Mouse (Mus musculus) forebrain, embryonic 12.5 days (tissue): ENCODE measurements around the gene Tns3. TPM values are rescaled to one million over a fixed set of nuclear protein-coding genes. Genes with fewer than 3 reads are reported as not detected.

Source experiments
- ATAC-seq: fragments of 200-750 bp; cut with Nextera tagmentation; 2 replicates; pipeline ENCODE4 v1.8.0; 2017; ENCODE audit warnings: moderate TSS enrichment; ENCODE audit not compliant: low FRiP score
- H3K27ac ChIP-seq: fragments of 300-500 bp; sonication (generic); 2 replicates; pipeline ENCODE4 v1.5.1; 2016; ENCODE audit warnings: mild to moderate bottlenecking
- H3K27me3 ChIP-seq: fragments of 300-500 bp; sonication (generic); 2 replicates; pipeline ENCODE4 v1.6.1; 2016; ENCODE audit warnings: mild to moderate bottlenecking
- H3K36me3 ChIP-seq: fragments of 300-500 bp; sonication (generic); replicated peaks from 2 replicates; pipeline ENCODE4 v1.6.1; 2016; ENCODE audit warnings: mild to moderate bottlenecking
- H3K4me1 ChIP-seq: fragments of 300-500 bp; sonication (generic); 2 replicates; pipeline ENCODE4 v1.6.1; 2016
- H3K4me2 ChIP-seq: fragments of 300-500 bp; sonication (generic); 2 replicates; pipeline ENCODE4 v1.6.1; 2016; ENCODE audit warnings: mild to moderate bottlenecking, moderate library complexity
- H3K4me3 ChIP-seq: fragments of 300-500 bp; sonication (generic); replicated peaks from 2 replicates; pipeline ENCODE4 v1.5.1; 2016; ENCODE audit warnings: mild to moderate bottlenecking
- H3K9ac ChIP-seq: fragments of 300-500 bp; sonication (generic); 2 replicates; pipeline ENCODE4 v1.6.1; 2016; ENCODE audit warnings: mild to moderate bottlenecking
- H3K9me3 ChIP-seq: fragments of 300-500 bp; sonication (generic); 2 replicates; pipeline ENCODE4 v1.6.1; 2016
- WGBS: fragments of 180-500 bp; shearing (Covaris S2); methylation state at CpG from one replicate; pipeline ENCODE4 v1.1.7; 2016; 5-methylcytosine and 5-hydroxymethylcytosine counted together
- polyA plus RNA-seq: library from polyadenylated mRNA; unstranded; fragments of >200 nt; fragmentation: Nextera tagmentation; extraction: Ambion mirVana; gene quantifications from 2 replicates; pipeline ENCODE4 v1.2.1, GENCODE M21; 2016

Tns3 gene
- polyA plus RNA-seq, 1 experiment from 2014 or later: 11.4 TPM

DNA sequence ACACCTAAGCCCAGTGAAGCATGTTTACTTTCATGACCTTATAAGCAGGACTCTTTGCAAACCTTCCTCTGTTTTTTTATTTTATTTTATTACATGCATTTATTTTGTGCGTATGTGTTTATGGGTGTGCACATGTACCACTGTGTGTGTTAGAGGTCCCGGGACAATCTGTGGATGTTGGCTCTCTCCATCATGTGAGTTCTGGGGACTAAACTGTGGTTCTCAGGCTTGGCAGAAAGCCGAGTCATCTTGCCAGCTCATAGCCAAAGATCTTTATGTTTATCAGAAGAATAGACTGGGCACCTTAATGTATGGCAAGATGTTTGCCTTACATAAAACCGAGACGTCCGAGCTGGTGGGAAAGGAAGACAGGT lies 27.8 kb upstream of the Tns3 start:
- WGBS: 46% methylated on average over 6 of the region's 6 CpGs
- Histone ChIP-seq H3K4me2 (no peak overlapping the region), H3K4me3 (no peak overlapping the region), H3K4me1 (peaks cover 23% of the 10 kb centered on the region), H3K9me3 (no peaks in the 10 kb centered on the region), H3K27me3 (peaks cover 14% of the 10 kb centered on the region; the same call in 1 of the 2 replicates), H3K9ac (no peak overlapping the region), H3K36me3 (no peaks in the 10 kb centered on the region), H3K27ac (peak overlapping the region; percentile 82)
- peak; percentile 28; the same call in 1 of the 2 replicates for ATAC-seq

DNA sequence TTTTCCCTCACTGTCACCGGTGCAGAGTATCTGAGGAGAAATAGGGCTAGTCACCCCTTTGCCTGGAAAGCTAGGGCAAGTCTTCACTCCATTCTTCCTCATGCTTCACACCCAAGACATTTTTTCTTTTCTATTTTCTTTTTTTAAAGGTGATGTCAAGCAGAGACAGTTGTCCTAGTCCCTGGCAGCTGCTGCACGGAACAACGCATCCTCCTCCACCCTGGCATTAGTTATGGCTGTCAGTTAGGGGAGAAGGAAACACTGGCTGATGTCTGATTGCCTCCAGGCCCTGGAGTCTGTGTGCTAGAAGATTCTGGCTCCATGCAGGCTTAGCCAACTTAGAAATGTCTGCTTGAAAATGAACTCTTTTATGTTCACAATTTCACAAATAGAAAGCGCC lies 27.3 kb upstream of the Tns3 start:
- no peaks in the 10 kb centered on the region for H3K9me3 ChIP-seq
- WGBS: 82% methylated on average over 4 of the region's 4 CpGs
- H3K27ac ChIP-seq: no peak overlapping the region
- peaks cover 23% of the 10 kb centered on the region for H3K4me1 ChIP-seq
- H3K9ac ChIP-seq: no peak overlapping the region
- ATAC-seq: no peak
- no peak overlapping the region for H3K4me3 ChIP-seq
- no peak overlapping the region for H3K4me2 ChIP-seq
- H3K27me3 ChIP-seq: peaks cover 14% of the 10 kb centered on the region; the same call in 1 of the 2 replicates
- H3K36me3 ChIP-seq: no peaks in the 10 kb centered on the region

DNA sequence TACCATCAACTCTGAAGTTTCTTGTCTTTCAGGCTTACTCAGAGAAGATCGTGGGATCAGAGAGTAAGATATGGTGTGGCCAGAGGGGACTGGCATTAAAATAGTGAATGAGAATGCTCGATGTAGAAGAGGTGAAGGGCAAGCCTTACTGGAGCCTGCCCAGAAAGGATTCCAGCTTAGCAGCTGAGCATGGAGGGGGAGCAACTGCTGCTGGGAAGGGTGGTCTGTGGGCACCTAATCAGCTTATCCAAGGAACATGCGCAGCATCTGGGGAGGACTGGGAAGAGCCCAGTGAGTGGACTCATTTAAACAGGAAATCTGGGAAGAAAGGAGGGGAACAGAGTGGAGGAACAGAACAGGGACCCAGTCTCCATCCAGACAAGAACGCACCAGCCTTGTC lies 26.3 kb upstream of the Tns3 start:
- WGBS: 68% methylated on average over 4 of the region's 4 CpGs
- no peak overlapping the region for H3K27ac ChIP-seq
- peaks cover 23% of the 10 kb centered on the region for H3K4me1 ChIP-seq
- no peak overlapping the region for H3K9ac ChIP-seq
- H3K4me3 ChIP-seq: no peak overlapping the region
- H3K4me2 ChIP-seq: no peak overlapping the region
- H3K27me3 ChIP-seq: peaks cover 14% of the 10 kb centered on the region; the same call in 1 of the 2 replicates
- no peak for ATAC-seq
- H3K9me3 ChIP-seq: no peaks in the 10 kb centered on the region
- no peaks in the 10 kb centered on the region for H3K36me3 ChIP-seq

DNA sequence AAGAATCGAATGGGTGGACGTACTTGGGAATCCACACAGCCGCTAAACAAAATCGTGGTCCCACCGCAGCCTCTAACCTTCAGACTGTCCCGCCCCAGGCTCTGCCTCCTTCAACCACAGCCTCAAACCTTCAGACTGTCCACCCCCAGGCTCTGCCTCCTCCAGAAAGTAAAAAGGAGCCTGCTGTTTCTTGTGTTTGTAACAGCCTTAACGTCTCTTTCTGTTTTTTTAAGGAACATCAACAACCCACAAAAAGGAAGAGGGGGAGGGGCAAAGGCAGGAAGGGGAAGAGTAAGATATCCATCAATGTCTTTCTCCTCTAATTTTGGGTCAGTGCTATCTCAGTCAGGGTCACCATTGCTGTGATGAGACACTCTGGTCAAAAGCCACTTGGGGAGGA lies 25.2 kb upstream of the Tns3 start:
- no peak overlapping the region for H3K27ac ChIP-seq
- H3K36me3 ChIP-seq: no peaks in the 10 kb centered on the region
- no peak overlapping the region for H3K4me3 ChIP-seq
- H3K4me1 ChIP-seq: peaks cover 23% of the 10 kb centered on the region
- 89% methylated on average over 7 of the region's 7 CpGs for WGBS
- H3K4me2 ChIP-seq: no peak overlapping the region
- ATAC-seq: no peak
- no peaks in the 10 kb centered on the region for H3K9me3 ChIP-seq
- H3K9ac ChIP-seq: no peak overlapping the region
- peaks cover 14% of the 10 kb centered on the region; the same call in 1 of the 2 replicates for H3K27me3 ChIP-seq

DNA sequence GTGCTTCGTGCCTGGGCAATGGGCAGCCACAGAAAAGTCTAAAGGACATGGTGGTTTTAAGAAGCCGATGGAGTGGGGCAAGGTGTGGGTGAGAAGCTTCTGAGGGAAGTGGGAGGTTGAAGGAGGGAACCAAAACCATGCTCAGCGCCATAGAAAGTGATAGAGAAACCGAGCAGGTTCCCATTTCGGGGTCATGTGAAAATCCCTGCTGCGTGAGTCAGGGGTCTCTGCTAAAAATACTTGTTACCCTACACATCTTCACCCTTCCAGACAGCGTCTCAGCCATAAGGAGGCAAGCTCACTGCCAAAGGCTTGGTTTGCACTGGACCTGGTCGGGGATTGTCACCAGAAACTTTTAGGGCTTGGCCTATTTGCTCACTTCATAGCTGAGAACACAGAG lies 24.6 kb upstream of the Tns3 start:
- peaks cover 14% of the 10 kb centered on the region; the same call in 1 of the 2 replicates for H3K27me3 ChIP-seq
- H3K4me2 ChIP-seq: no peak overlapping the region
- H3K27ac ChIP-seq: no peak overlapping the region
- ATAC-seq: no peak
- H3K9me3 ChIP-seq: no peaks in the 10 kb centered on the region
- H3K4me3 ChIP-seq: no peak overlapping the region
- H3K4me1 ChIP-seq: peaks cover 23% of the 10 kb centered on the region
- WGBS: 96% methylated on average over 8 of the region's 8 CpGs
- no peaks in the 10 kb centered on the region for H3K36me3 ChIP-seq
- no peak overlapping the region for H3K9ac ChIP-seq

DNA sequence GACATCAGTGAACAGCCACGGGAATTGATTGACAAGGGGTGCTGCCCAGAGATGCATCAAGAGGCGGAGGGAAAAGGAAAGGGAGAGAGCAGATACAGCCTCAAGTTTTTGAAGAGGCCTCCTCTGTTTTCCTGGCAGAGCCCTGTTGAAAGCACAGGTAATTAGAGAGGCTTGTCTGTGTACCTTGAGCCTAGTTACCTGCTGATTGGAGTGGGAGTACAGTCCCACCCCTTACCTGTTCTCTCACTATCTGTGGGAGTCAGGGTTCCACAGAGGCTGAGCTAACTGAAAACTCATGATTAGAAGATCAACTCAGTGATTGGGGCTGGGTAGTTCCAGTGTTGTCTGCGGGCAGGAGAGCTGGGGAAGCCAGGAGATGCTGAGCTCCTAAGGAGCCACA lies 22.2 kb upstream of the Tns3 start:
- H3K27ac ChIP-seq: no peak overlapping the region
- no peaks in the 10 kb centered on the region for H3K9me3 ChIP-seq
- no peak overlapping the region for H3K4me3 ChIP-seq
- ATAC-seq: no peak
- no peak overlapping the region for H3K4me2 ChIP-seq
- peaks cover 10% of the 10 kb centered on the region; the same call in 1 of the 2 replicates for H3K27me3 ChIP-seq
- no peaks in the 10 kb centered on the region for H3K36me3 ChIP-seq
- 93% methylated on average over 3 of the region's 3 CpGs for WGBS
- peaks cover 2% of the 10 kb centered on the region for H3K4me1 ChIP-seq
- H3K9ac ChIP-seq: no peak overlapping the region

DNA sequence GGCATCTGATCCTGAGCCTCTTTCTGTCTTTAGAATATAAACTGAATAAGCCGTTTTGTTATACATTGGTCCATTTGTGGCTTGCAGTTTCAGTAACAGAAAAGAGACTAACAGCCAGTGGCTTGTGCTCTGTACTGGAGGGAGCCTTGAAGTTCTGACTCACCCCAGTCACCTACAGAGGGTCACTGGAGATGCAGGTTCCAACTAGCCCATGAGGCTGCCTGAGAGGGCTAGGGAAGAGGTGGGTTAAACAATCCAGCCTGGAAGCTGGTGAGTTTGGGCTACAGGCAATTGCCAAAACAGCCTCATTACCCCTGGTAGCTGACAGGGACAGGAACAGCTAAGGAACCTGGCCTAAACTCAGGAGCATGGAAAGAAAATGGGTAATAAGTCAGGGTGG lies 21.7 kb upstream of the Tns3 start:
- Histone ChIP-seq H3K4me1 (peaks cover 7% of the 10 kb centered on the region; the same call in 1 of the 2 replicates), H3K4me3 (no peak overlapping the region), H3K27ac (no peak overlapping the region), H3K27me3 (0 out of 2 replicates have a peak, but pooled peaks cover 7% of the 10 kb centered on the region), H3K9me3 (no peaks in the 10 kb centered on the region), H3K9ac (no peak overlapping the region), H3K4me2 (no peak overlapping the region), H3K36me3 (no peaks in the 10 kb centered on the region)
- WGBS: 79% methylated on average over 1 of the region's 1 CpGs
- no peak for ATAC-seq

DNA sequence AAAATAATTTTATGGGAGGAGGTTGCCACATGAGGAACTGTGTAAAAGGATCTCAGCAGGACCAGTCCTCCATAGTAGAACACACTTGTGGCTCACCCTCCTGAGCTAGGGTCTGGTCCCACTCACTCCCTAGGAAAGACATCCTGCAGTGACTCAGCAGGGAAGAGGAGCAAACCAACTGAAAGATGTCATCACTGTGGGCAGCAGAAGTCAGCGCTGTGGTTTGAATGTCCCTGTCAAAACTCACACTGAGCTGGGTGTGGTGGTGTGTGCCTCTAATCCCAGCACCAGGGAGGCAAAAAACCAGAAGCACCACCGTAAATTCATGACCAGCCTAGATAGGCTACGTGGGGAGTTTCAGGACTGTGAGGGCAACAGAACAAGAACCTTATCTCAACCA lies 20.9 kb upstream of the Tns3 start:
- Histone ChIP-seq H3K9ac (no peak overlapping the region), H3K27me3 (0 out of 2 replicates have a peak, but pooled peaks cover 2% of the 10 kb centered on the region), H3K4me3 (no peak overlapping the region), H3K4me2 (no peak overlapping the region), H3K36me3 (no peaks in the 10 kb centered on the region), H3K27ac (no peak overlapping the region), H3K9me3 (no peaks in the 10 kb centered on the region), H3K4me1 (peaks cover 10% of the 10 kb centered on the region; the same call in 1 of the 2 replicates)
- 69% methylated on average over 3 of the region's 3 CpGs for WGBS
- ATAC-seq: no peak

DNA sequence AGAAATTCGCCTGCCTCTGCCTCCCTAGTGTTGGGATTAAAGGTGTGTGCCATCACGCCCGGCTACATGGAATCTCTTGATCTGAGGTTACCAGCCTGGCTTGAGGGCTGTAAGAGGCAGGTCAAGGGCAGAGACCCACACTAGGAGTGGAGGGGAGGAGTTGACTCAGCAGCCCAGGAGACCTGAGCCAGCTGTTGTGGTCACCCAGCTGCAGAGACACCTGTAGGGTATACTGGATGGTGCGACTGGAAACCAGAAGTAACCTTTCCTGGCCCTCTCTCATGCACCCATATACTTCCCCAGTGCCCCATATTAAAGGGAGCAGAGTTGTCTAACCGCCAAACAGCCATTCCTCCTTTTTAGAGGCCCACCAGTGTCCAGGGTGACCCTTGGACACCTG lies 19.9 kb upstream of the Tns3 start:
- no peak for ATAC-seq

DNA sequence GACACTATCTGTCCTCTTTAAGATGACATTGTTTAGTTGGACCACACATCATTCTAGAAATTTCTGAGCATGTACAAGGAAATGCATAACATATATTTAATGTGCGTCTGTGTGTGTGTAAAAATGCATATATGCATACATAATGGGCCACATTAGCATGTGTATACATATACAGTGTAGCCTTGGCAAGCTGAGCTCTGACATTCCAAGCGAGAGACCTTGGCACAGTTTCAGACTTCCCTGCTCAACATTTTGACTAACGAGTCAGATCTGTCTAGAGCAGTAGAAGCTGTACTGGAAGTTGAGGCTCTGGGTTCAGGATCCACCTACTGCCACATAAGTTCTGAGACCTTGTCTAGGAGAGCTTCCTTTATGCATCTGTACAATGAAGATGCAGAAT lies 17.0 kb upstream of the Tns3 start:
- H3K4me1 ChIP-seq: peaks cover 10% of the 10 kb centered on the region; the same call in 1 of the 2 replicates
- H3K27ac ChIP-seq: no peak overlapping the region; the same call in 1 of the 2 replicates
- WGBS: 56% methylated on average over 3 of the region's 3 CpGs
- no peaks in the 10 kb centered on the region for H3K36me3 ChIP-seq
- no peak overlapping the region for H3K4me2 ChIP-seq
- H3K27me3 ChIP-seq: no peaks in the 10 kb centered on the region
- no peak overlapping the region for H3K9ac ChIP-seq
- no peak overlapping the region for H3K4me3 ChIP-seq
- H3K9me3 ChIP-seq: no peaks in the 10 kb centered on the region
- ATAC-seq: 0 out of 2 replicates have a peak, but pooled peaks have one; percentile 24

More for the DNA sequence above, 19.9 kb upstream of the Tns3 start:
- no peaks in the 10 kb centered on the region for H3K9me3 ChIP-seq
- H3K27me3 ChIP-seq: 0 out of 2 replicates have a peak, but pooled peaks cover 2% of the 10 kb centered on the region
- no peak overlapping the region for H3K27ac ChIP-seq
- no peaks in the 10 kb centered on the region for H3K36me3 ChIP-seq
- no peak overlapping the region for H3K4me2 ChIP-seq
- no peak overlapping the region for H3K4me3 ChIP-seq
- H3K4me1 ChIP-seq: peaks cover 10% of the 10 kb centered on the region; the same call in 1 of the 2 replicates
- H3K9ac ChIP-seq: no peak overlapping the region
- 92% methylated on average over 5 of the region's 5 CpGs for WGBS

DNA sequence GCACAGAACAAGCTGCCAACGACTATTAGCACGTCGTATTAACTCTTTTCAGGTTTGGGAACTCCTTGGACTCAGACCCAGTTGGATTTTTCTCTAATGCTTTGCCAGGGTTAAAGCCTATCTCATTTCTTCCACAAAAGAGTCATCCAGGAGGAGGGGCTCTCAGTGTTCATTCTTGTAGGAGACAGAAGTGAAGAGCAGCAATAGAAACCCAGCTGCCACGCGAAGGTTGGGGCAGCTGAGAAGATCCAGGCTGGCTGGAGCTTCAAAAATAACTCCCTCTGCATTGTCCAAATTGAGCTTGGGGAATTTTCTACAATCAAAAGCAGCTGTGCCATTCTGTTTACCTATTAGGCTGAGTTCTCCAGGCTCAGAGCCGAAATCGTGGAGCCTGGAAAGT lies 16.3 kb upstream of the Tns3 start:
- H3K4me3 ChIP-seq: no peak overlapping the region
- H3K27me3 ChIP-seq: no peaks in the 10 kb centered on the region
- peaks cover 10% of the 10 kb centered on the region; the same call in 1 of the 2 replicates for H3K4me1 ChIP-seq
- no peaks in the 10 kb centered on the region for H3K9me3 ChIP-seq
- no peak overlapping the region for H3K9ac ChIP-seq
- 39% methylated on average over 7 of the region's 7 CpGs for WGBS
- H3K27ac ChIP-seq: peak overlapping the region; percentile 21; the same call in 1 of the 2 replicates
- H3K4me2 ChIP-seq: no peak overlapping the region
- no peaks in the 10 kb centered on the region for H3K36me3 ChIP-seq
- peak; percentile 37; the same call in 1 of the 2 replicates for ATAC-seq

DNA sequence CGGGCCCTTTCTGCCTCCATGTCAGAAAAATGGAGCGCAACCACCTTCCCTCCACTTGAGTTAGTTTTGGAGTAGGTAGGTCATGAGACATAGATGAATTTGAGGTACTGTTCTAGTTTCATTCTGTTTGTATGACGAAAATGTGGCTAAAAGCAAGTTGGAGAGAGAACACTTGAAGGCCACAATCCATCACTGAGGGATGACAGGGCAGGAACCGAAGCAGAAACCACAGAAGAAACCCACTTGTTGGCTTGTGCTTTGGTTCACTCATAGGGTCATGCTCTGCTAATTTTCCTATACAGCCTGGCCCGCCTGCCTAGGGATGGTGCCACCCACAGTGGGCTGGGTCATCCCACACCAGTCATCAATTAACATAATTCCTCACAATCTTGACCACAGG lies 14.9 kb upstream of the Tns3 start:
- Histone ChIP-seq H3K4me3 (no peak overlapping the region), H3K36me3 (no peaks in the 10 kb centered on the region), H3K27ac (no peak overlapping the region), H3K4me2 (no peak overlapping the region), H3K9ac (no peak overlapping the region), H3K4me1 (peaks cover 10% of the 10 kb centered on the region; the same call in 1 of the 2 replicates), H3K9me3 (no peaks in the 10 kb centered on the region), H3K27me3 (no peaks in the 10 kb centered on the region)
- WGBS: 92% methylated on average over 5 of the region's 5 CpGs
- ATAC-seq: no peak

DNA sequence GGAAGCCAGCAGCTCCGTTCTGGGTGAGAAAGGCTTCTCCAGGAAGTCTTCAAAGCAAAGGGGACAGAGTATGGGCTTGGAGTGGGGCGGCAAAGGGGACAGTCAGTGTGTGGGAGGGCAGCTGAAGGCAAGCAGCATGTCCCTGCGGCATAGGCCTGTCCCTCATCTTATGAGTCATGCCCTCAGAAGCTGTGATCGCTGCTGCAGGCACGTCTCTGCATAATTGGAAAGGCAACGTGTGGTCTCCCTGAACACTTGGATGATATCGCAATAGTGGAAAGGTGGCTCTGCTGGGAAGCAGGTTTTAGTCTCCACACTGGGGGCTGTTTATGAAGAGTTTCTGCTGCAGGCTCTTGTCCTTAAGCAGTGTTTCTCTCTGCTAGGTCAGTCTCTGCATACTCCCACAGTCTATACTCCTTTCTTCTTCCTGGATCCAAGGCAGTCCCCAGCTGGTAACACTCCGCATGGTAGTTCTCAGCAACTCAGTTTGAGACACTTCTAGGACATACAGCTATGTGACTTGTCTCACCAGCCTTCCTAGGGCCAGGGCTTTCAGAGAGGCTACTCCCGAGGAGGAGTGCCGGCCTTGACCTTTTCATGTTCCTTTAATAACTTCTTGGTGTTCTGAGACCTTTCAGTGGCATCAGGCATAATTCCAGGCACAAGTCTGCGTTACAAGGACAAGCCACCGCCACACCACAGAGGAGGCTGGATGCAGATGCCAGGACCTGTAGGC lies 14.1 kb upstream of the Tns3 start:
- no peak for ATAC-seq
- Histone ChIP-seq H3K9me3 (no peaks in the 10 kb centered on the region), H3K27me3 (no peaks in the 10 kb centered on the region), H3K4me2 (no peak overlapping the region), H3K4me3 (no peak overlapping the region), H3K4me1 (peaks cover 10% of the 10 kb centered on the region; the same call in 1 of the 2 replicates), H3K36me3 (no peaks in the 10 kb centered on the region), H3K9ac (no peak overlapping the region), H3K27ac (no peak overlapping the region)
- 91% methylated on average over 12 of the region's 12 CpGs for WGBS
